Mouse (Mus musculus) kidney, embryonic 16.5 days (tissue): ENCODE data around the gene Fam120a. TPM values are rescaled to one million over a fixed set of nuclear protein-coding genes. Genes with fewer than 3 reads are reported as not detected.

Experiments
- ATAC-seq: fragments of 200-750 bp; cut with Nextera tagmentation; 2 replicates; pipeline ENCODE4 v1.8.0; 2017; ENCODE audit warnings: moderate TSS enrichment; ENCODE audit not compliant: low FRiP score, low TSS enrichment
- H3K27ac ChIP-seq: fragments of 300-500 bp; sonication (generic); 2 replicates; pipeline ENCODE4 v1.5.1; 2014; ENCODE audit warnings: low read length
- H3K27me3 ChIP-seq: fragments of 300-500 bp; sonication (generic); 2 replicates; pipeline ENCODE4 v1.6.1; 2014; ENCODE audit warnings: low read length, control low read depth, mixed read lengths; ENCODE audit not compliant: insufficient read depth
- H3K36me3 ChIP-seq: fragments of 300-500 bp; sonication (generic); 2 replicates; pipeline ENCODE4 v1.6.1; 2014; ENCODE audit warnings: low read length, control low read depth, mixed read lengths; ENCODE audit not compliant: insufficient read depth
- H3K4me1 ChIP-seq: fragments of 300-500 bp; sonication (generic); 2 replicates; pipeline ENCODE4 v1.6.1; 2014; ENCODE audit warnings: low read length, control low read depth, mixed read lengths; ENCODE audit not compliant: insufficient read depth
- H3K4me2 ChIP-seq: fragments of 300-500 bp; sonication (generic); replicated peaks from 2 replicates; pipeline ENCODE4 v1.6.1; 2014; ENCODE audit warnings: low read depth, low read length
- H3K4me3 ChIP-seq: fragments of 300-500 bp; sonication (generic); 2 replicates; pipeline ENCODE4 v1.5.1; 2014; ENCODE audit warnings: mild to moderate bottlenecking, low read length
- H3K9ac ChIP-seq: fragments of 300-500 bp; sonication (generic); replicated peaks from 2 replicates; pipeline ENCODE4 v1.6.1; 2014; ENCODE audit warnings: low read length
- H3K9me3 ChIP-seq: fragments of 300-500 bp; sonication (generic); 2 replicates; pipeline ENCODE4 v1.6.1; 2016; ENCODE audit warnings: low read length, control low read depth
- WGBS: fragments of 180-500 bp; shearing (Covaris S2); extraction: QIAGEN DNeasy Blood & Tissue Kit; methylation state at CpG from one replicate; pipeline ENCODE4 v1.1.7; 2014; 5-methylcytosine and 5-hydroxymethylcytosine counted together
- polyA plus RNA-seq: library from polyadenylated mRNA; unstranded; fragments of >200 nt; fragmentation: Nextera tagmentation; extraction: Ambion mirVana; gene quantifications from 2 replicates; pipeline ENCODE4 v1.2.1, GENCODE M21; 2015

Fam120a gene
- polyA plus RNA-seq, 1 experiment from 2014 or later, result 23.2 TPM

DNA sequence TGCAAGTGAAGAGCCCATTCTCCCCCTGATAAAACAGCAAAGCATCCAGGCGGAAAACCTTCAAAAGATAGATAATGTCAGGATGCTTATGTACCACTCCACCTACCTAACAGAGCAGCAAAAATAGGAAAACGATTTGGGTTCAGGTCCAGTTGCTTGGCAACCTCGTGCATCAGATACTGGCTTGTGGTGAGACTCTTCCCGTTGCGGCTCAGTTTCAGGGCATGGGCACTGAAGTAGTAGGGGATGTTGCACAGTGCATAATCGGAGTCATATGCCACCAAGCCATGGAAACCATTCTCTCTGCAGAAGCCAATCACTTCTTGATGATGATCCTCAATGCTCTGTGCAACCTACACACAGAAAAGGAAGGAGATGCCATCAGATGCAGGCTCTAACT, 18.9 kb downstream of the Fam120a start:
- Histone ChIP-seq H3K36me3 (peaks cover 27% of the 10 kb centered on the region), H3K27ac (no peak overlapping the region), H3K9ac (no peak overlapping the region), H3K27me3 (no peaks in the 10 kb centered on the region), H3K4me1 (peaks cover 12% of the 10 kb centered on the region), H3K9me3 (no peaks in the 10 kb centered on the region), H3K4me2 (no peak overlapping the region), H3K4me3 (no peak overlapping the region)
- ATAC-seq, result no peak
- WGBS, result 95% methylated on average over 6 of the region's 6 CpGs

DNA sequence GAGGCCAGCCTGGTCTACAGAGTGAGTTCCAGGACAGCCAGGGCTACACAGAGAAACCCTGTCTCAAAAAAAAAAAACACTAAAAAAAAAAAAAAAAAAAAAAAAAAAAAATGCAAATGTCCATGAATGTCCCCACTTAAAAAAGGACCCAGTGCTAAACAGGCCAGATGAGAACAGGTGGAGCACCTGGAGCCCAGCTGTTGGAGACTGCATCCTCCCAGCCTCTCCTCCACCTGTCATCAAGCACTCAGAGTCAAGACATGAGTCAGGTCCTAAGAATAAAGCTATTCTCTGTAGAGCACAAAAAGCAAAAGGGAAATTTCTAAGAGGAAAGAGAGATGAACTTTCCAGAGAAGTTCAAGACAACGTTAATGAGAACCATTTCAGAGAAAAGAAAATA, 23.2 kb downstream of the Fam120a start:
- H3K36me3 ChIP-seq, result peaks cover 38% of the 10 kb centered on the region
- H3K4me1 ChIP-seq, result no peaks in the 10 kb centered on the region
- 80% methylated on average over 1 of the region's 1 CpGs for WGBS

DNA sequence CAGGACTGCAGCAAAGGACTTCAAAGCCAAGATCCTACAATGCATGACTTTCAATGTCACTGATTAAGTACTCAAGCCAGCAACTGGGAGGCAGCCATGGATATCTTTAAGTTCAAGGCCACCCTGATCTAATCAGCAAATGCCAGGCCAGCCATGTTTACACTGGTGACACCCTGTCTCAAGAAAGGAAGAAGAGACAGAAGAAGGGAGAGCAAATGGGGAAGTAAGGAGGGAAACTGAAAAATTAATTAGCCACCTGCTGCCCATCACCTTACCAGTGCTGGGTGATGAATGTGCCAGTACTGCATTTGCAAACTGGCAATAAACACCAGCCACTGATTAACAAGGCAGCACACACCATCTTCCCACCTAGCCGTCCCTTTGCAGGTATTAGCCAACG, 25.3 kb downstream of the Fam120a start:
- no peaks in the 10 kb centered on the region for H3K27me3 ChIP-seq
- no peaks in the 10 kb centered on the region for H3K4me1 ChIP-seq
- H3K9me3 ChIP-seq, result no peaks in the 10 kb centered on the region
- H3K9ac ChIP-seq, result no peak overlapping the region
- no peak overlapping the region for H3K27ac ChIP-seq
- H3K36me3 ChIP-seq, result peaks cover 26% of the 10 kb centered on the region
- 72% methylated on average over 2 of the region's 2 CpGs for WGBS
- no peak for ATAC-seq
- H3K4me2 ChIP-seq, result no peak overlapping the region
- H3K4me3 ChIP-seq, result no peak overlapping the region

More for the DNA sequence above, 23.2 kb downstream of the Fam120a start:
- no peak overlapping the region for H3K4me2 ChIP-seq
- no peak overlapping the region for H3K4me3 ChIP-seq
- no peak for ATAC-seq
- H3K27ac ChIP-seq, result no peak overlapping the region
- no peak overlapping the region for H3K9ac ChIP-seq
- H3K27me3 ChIP-seq, result no peaks in the 10 kb centered on the region
- no peaks in the 10 kb centered on the region for H3K9me3 ChIP-seq

DNA sequence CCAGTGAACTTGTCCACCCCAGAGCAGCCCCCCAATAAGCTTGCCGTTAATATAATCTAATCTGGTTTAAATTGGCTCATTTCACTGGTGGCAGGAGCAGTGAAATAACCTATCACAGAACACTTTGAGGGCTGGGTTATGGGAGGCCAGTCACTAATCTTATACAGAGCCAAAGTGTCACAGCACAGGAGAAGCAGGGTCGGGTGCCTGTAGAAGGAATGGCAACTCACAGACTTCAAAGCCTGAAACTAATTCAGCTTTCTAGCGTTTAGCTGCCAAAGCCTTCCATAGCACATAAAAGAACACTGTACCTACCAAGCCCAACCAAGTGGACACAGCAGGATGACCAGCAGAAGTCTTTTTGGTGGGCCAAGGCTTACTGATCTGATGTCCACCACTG, 26.0 kb downstream of the Fam120a start:
- Histone ChIP-seq H3K9me3 (no peaks in the 10 kb centered on the region), H3K27ac (no peak overlapping the region), H3K36me3 (peaks cover 26% of the 10 kb centered on the region), H3K9ac (no peak overlapping the region), H3K4me1 (no peaks in the 10 kb centered on the region), H3K4me3 (no peak overlapping the region), H3K27me3 (no peaks in the 10 kb centered on the region), H3K4me2 (no peak overlapping the region)
- 39% methylated on average over 3 of the region's 3 CpGs for WGBS
- ATAC-seq, result no peak

DNA sequence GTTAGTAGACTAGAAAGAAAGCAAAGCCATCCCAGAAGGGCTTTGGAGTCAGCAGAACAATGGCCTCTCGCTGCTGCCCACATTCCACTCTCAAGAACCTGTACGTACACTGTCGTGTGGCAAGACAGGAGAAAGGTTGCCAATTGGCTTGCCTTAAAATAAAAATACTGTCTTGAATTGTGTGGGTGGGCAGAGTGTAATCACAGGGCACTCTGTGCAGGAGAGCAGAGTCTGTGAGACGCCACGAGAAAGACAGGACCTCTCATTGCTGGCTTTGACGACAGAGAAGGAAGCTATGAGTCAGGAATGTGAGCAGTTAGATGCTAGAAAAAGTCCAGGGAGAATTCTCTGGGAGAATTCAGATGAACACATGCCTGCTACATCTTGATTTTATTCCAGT, 33.2 kb downstream of the Fam120a start:
- no peak overlapping the region for H3K27ac ChIP-seq
- H3K4me1 ChIP-seq, result no peaks in the 10 kb centered on the region
- no peak for ATAC-seq
- WGBS, result 78% methylated on average over 6 of the region's 6 CpGs
- no peak overlapping the region for H3K4me2 ChIP-seq
- peaks cover 21% of the 10 kb centered on the region for H3K36me3 ChIP-seq
- no peaks in the 10 kb centered on the region for H3K27me3 ChIP-seq
- no peak overlapping the region for H3K4me3 ChIP-seq
- H3K9ac ChIP-seq, result no peak overlapping the region
- no peaks in the 10 kb centered on the region for H3K9me3 ChIP-seq

DNA sequence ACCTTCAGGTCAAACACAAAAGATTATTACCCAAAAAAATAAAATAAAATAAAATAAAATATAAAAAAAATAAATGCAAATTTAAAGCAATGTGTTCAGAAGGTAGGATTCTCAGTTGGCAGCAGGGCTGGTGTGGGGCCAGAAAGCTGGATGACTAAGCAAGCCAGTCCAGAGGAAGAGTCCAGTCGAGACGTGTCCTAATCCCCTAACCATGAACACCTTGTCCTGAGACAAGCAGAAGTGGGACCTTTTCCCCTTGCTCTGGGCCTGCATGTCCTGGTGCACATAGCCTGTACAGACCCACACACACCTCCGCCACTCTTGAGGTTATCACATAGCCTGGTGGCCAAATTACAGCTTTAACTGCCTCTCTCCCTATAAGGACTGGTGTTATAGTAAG, 35.1 kb downstream of the Fam120a start:
- no peaks in the 10 kb centered on the region for H3K9me3 ChIP-seq
- H3K4me2 ChIP-seq, result no peak overlapping the region
- H3K36me3 ChIP-seq, result peaks cover 25% of the 10 kb centered on the region
- H3K27me3 ChIP-seq, result no peaks in the 10 kb centered on the region
- no peak overlapping the region for H3K27ac ChIP-seq
- WGBS, result 89% methylated on average over 3 of the region's 3 CpGs
- H3K4me1 ChIP-seq, result no peaks in the 10 kb centered on the region
- H3K9ac ChIP-seq, result no peak overlapping the region
- no peak overlapping the region for H3K4me3 ChIP-seq
- ATAC-seq, result no peak

DNA sequence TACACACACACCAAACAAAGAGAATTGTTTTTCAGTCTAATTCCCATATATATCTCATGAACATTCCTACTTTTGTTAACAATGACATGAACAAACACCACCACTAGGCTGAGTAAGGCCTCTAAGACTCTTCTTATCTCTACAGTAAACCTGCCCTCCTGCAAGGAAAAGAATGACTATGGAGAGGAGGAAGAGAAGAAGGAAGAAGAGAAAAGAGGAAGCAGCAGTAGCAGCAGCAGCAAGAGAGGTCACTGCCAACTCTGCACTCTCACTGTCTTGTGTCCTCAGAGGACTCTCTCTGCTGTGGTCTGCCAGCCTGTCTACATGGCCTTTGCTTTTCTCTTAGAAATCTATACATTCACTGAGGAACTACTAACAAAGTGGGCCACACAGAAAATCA, 36.1 kb downstream of the Fam120a start:
- no peak overlapping the region for H3K4me2 ChIP-seq
- H3K9me3 ChIP-seq, result no peaks in the 10 kb centered on the region
- no peak overlapping the region for H3K4me3 ChIP-seq
- no peaks in the 10 kb centered on the region for H3K4me1 ChIP-seq
- no peak overlapping the region for H3K27ac ChIP-seq
- no peaks in the 10 kb centered on the region for H3K27me3 ChIP-seq
- no peak for ATAC-seq
- no peak overlapping the region for H3K9ac ChIP-seq
- peaks cover 22% of the 10 kb centered on the region for H3K36me3 ChIP-seq

DNA sequence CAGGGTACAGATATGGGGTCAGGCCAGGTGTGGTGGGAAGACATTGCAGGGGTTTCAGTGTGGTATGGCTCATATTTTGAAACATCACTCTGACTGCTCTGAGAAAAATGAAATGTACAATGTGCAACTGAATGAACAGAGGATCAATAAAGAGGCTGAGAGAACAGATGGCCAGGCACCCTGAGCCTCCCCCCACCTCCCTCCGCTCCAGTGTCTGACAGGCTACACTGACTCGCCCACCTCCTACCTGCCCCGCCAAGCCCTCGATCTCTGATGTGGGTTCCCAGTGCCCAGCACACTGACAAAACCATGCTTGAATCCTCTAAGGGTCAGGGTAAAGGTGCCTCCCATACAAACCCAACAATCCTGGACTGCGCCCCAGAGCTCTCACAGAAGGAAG, 36.6 kb downstream of the Fam120a start:
- Histone ChIP-seq H3K27ac (no peak overlapping the region), H3K27me3 (no peaks in the 10 kb centered on the region), H3K4me3 (no peak overlapping the region), H3K9me3 (no peaks in the 10 kb centered on the region), H3K36me3 (peaks cover 22% of the 10 kb centered on the region), H3K9ac (no peak overlapping the region), H3K4me2 (no peak overlapping the region), H3K4me1 (no peaks in the 10 kb centered on the region)
- no peak for ATAC-seq
- 93% methylated on average over 5 of the region's 5 CpGs for WGBS

DNA sequence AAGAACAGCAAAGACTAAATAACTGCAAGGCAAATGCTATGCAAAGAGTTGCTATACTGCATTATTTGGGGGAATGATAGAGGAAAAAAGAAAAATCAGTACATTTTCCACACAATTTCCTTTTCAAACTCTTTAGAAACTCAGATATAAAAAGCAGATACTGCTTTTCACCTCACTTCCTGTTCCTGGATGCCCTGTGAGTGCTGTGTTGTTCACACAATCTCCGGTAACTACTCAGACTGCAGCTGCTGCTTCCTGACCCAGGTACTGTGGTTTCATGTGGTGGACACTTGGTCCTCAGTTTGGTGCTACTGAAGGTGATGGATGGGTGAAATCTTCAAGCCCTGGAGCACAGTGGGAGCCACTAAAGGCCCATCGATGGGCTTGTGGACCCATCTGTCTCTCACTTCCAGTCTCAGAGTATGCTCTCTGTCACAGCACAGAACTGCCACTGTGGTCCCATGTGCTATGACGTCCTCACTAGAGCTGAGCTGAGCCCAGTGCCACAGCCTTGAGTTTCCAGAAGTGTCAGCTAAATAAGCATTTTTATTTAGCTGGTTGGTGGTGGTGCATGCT, 38.2 kb downstream of the Fam120a start:
- ATAC-seq, result no peak
- Histone ChIP-seq H3K4me2 (no peak overlapping the region), H3K27me3 (no peaks in the 10 kb centered on the region), H3K27ac (no peak overlapping the region), H3K9me3 (no peaks in the 10 kb centered on the region), H3K4me1 (no peaks in the 10 kb centered on the region), H3K4me3 (no peak overlapping the region), H3K36me3 (peaks cover 22% of the 10 kb centered on the region), H3K9ac (no peak overlapping the region)
- WGBS, result 85% methylated on average over 3 of the region's 3 CpGs

DNA sequence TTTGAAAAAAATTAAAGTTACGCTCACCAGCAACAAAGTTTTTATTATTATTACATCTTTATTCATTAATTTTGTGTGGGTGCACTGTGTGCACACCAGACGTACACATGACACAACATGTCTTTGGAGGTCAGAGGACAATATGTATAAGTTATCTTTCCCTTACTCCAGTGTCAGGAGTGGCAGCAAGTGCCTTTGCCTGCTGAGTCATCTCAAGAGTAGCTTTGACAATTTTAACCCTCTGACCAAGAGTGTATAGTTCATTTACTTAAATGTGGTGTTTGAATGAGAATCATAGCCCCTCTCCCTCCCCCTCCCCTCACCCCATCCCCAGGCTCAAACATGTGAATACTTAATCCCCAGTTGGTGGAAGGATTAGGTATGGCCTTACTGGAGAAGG, 40.2 kb downstream of the Fam120a start:
- Histone ChIP-seq H3K4me1 (no peaks in the 10 kb centered on the region), H3K9me3 (no peaks in the 10 kb centered on the region), H3K9ac (no peak overlapping the region), H3K27ac (no peak overlapping the region), H3K4me2 (no peak overlapping the region), H3K36me3 (peaks cover 19% of the 10 kb centered on the region), H3K27me3 (no peaks in the 10 kb centered on the region), H3K4me3 (no peak overlapping the region)
- ATAC-seq, result no peak
- 92% methylated on average over 2 of the region's 2 CpGs for WGBS
